Mouse (Mus musculus) c-Kit-negative CD71-positive TER-119-positive erythroid progenitor cells, embryonic 14.5 days (primary cell): ENCODE measurements at regions not wholly inside any gene's neighbourhood (a gene's known extent, or its start where the extent isn't known, plus 50 kb on each side); places are given as distances from the start of the nearest gene placed in this dataset.
"Not testable (repeated sequence)": the region's sequence is repeated elsewhere in the genome, so short reads cannot be mapped to it uniquely, and the experiment has no call there.

ENCODE experiments used
- DNase-seq: peaks from one replicate; pipeline ENCODE4 v3.0.0-alpha.2; 2013; ENCODE audit warnings: low read depth, low spot score

- DNase-seq = no peak
These were observed 98.0 kb downstream of the H2al2a start for GRCm38 (mm10) chr2:17898780-17899179.

- DNase-seq = no peak
These were observed 100.7 kb downstream of the H2al2a start for GRCm38 (mm10) chr2:17896036-17896435.

- not testable (repeated sequence) for DNase-seq
These were observed 104.1 kb downstream of the H2al2a start for GRCm38 (mm10) chr2:17892661-17893060.

GRCm38 (mm10) chr2:17887699-17888098, 109.1 kb downstream of the H2al2a start:
- no peak for DNase-seq

GRCm38 (mm10) chr2:17882389-17882788, 114.4 kb downstream of the H2al2a start:
- DNase-seq = no peak

- no peak for DNase-seq
These were observed 115.7 kb downstream of the H2al2a start for GRCm38 (mm10) chr2:17880800-17881717.

GRCm38 (mm10) chr2:17877901-17878300, 118.9 kb downstream of the H2al2a start:
- DNase-seq = no peak

GRCm38 (mm10) chr2:17876942-17877341, 119.8 kb downstream of the H2al2a start:
- no peak for DNase-seq

GRCm38 (mm10) chr2:17876155-17876554, 120.6 kb downstream of the H2al2a start:
- no peak for DNase-seq

GRCm38 (mm10) chr2:17870562-17870961, 126.2 kb downstream of the H2al2a start:
- DNase-seq = no peak

GRCm38 (mm10) chr2:17868145-17868544, 128.6 kb downstream of the H2al2a start:
- DNase-seq = no peak

GRCm38 (mm10) chr2:17867341-17867740, 129.4 kb downstream of the H2al2a start:
- DNase-seq = no peak

- no peak for DNase-seq
These were observed 130.7 kb upstream of the Nebl start for GRCm38 (mm10) chr2:17861765-17862495.

GRCm38 (mm10) chr2:17860922-17861559, 129.8 kb upstream of the Nebl start:
- no peak for DNase-seq

- DNase-seq = no peak
These were observed 128.0 kb upstream of the Nebl start for GRCm38 (mm10) chr2:17859234-17859633.

GRCm38 (mm10) chr2:17858326-17858725, 127.1 kb upstream of the Nebl start:
- no peak for DNase-seq

GRCm38 (mm10) chr2:17855566-17856264, 124.5 kb upstream of the Nebl start:
- no peak for DNase-seq

- DNase-seq = no peak
These were observed 122.8 kb upstream of the Nebl start for GRCm38 (mm10) chr2:17854088-17854487.

GRCm38 (mm10) chr2:17853500-17854011, 122.3 kb upstream of the Nebl start:
- no peak for DNase-seq

GRCm38 (mm10) chr2:17852740-17853499, 121.7 kb upstream of the Nebl start:
- DNase-seq = no peak

- no peak for DNase-seq
These were observed 119.5 kb upstream of the Nebl start for GRCm38 (mm10) chr2:17850741-17851140.
